In genomic region chr6:126483264-126483867, GRCm38 (mm10) we compare ENCODE assay signal across 18 mouse cellular contexts. TPM values are rescaled to one million over a fixed set of nuclear protein-coding genes. Genes with fewer than 3 reads are reported as not detected.
DNase-seq lines count a peak whose midpoint lies in the region; ATAC-seq and TF ChIP-seq lines count a peak whose summit lies in the region.
"Had no signal": no experiment of that assay in that cellular context is flagged by ENCODE, and none has a peak within 500 bp of the region (broad histone marks: within the 10 kb centered on the region; RNA-seq: fewer than 3 reads in every experiment).

No protein-coding gene starts in this region.

- no peaks in the 10 kb centered on the region for H3K27me3 ChIP-seq in lung, postnatal 0 days (replicated peaks; ENCODE audit: insufficient read depth, low read length)
- no peaks in the 10 kb centered on the region for H3K27me3 ChIP-seq in myocyte (ENCODE audit: control insufficient read depth, insufficient read depth, insufficient read length)
- H3K27me3 ChIP-seq: heart, embryonic 12.5 days; kidney, embryonic 15.5 days; lung, embryonic 15.5 days; stomach, embryonic 15.5 days had no signal

- peak; percentile 26; the same call in 1 of the 2 replicates for ATAC-seq in lung, postnatal 0 days
- no peak for ATAC-seq in CD4-positive, CD25-positive, alpha-beta regulatory T cell, adult 4 months

- TF ChIP-seq POLR2A in lung, adult 2 months (IDR thresholded peaks at IDR 0.05; ENCODE audit: borderline replicate concordance, extremely low read depth, low read depth, low read length), result no peak
- no peak for TF ChIP-seq POLR2A in myocyte (IDR thresholded peaks at IDR 0.05; ENCODE audit: insufficient read length, low read depth)

- WGBS in lung, postnatal 0 days, result 55% methylated on average over 11 of the region's 11 CpGs
- 59% methylated on average over 11 of the region's 11 CpGs for WGBS in lung, adult 2 months

- H3K79me2 ChIP-seq in myocyte (ENCODE audit: control insufficient read depth, insufficient read depth), result no peaks in the 10 kb centered on the region

- no peak for TF ChIP-seq EP300 in lung, postnatal 0 days (IDR thresholded peaks at IDR 0.05)

- peak; percentile 27 to 31 for DNase-seq in cerebellum, adult 18-20 months
- DNase-seq in cerebellum, adult 8-10 months, result no peak
- DNase-seq in lung, postnatal 0 days (ENCODE audit: low spot score), result no peak
- DNase-seq in lung, adult 2 months, result no peak
- DNase-seq in gastrocnemius, adult 8-10 months (ENCODE audit: low spot score in 2 of 2), result peak; percentile 61 to 67
- DNase-seq in retina, postnatal 1 day, result no peak
- DNase-seq: adrenal gland, postnatal 25 days; liver; thymus, postnatal 25 days had no signal

- no peaks in the 10 kb centered on the region for H3K36me3 ChIP-seq in lung, postnatal 0 days (ENCODE audit: insufficient read depth, low read length)
- no peaks in the 10 kb centered on the region for H3K36me3 ChIP-seq in myocyte (ENCODE audit: control insufficient read depth, insufficient read depth)
- H3K36me3 ChIP-seq: heart, embryonic 12.5 days; kidney, embryonic 15.5 days; lung, embryonic 15.5 days; midbrain, embryonic 12.5 days; stomach, embryonic 15.5 days had no signal

- H3K9me3 ChIP-seq in lung, postnatal 0 days (ENCODE audit: low read length), result no peaks in the 10 kb centered on the region
- H3K9me3 ChIP-seq: heart, embryonic 12.5 days; kidney, embryonic 15.5 days; lung, embryonic 15.5 days; midbrain, embryonic 12.5 days; stomach, embryonic 15.5 days had no signal

- H3K4me2 ChIP-seq in lung, postnatal 0 days (replicated peaks; ENCODE audit: low read depth, low read length), result no peak overlapping the region
- H3K4me2 ChIP-seq in myocyte (ENCODE audit: low read depth), result no peak overlapping the region
- H3K4me2 ChIP-seq: heart, embryonic 12.5 days; kidney, embryonic 15.5 days; lung, embryonic 15.5 days; midbrain, embryonic 12.5 days; stomach, embryonic 15.5 days had no signal

- no peak overlapping the region for H3ac ChIP-seq in myocyte (ENCODE audit: control insufficient read depth, insufficient read length)

- no peak for TF ChIP-seq CTCF in lung, postnatal 0 days (IDR thresholded peaks at IDR 0.05)
- no peak for TF ChIP-seq CTCF in lung, adult 2 months (IDR thresholded peaks at IDR 0.05; ENCODE audit: insufficient read depth, low read length)

- H3K9ac ChIP-seq in lung, postnatal 0 days (replicated peaks; ENCODE audit: low read depth), result no peak overlapping the region
- H3K9ac ChIP-seq: heart, embryonic 12.5 days; kidney, embryonic 15.5 days; lung, embryonic 15.5 days; midbrain, embryonic 12.5 days; stomach, embryonic 15.5 days had no signal

- no peak overlapping the region for H3K4me3 ChIP-seq in lung, postnatal 0 days (ENCODE audit: low read depth, low read length)
- H3K4me3 ChIP-seq in lung, adult 2 months (replicated peaks; ENCODE audit: extremely low read depth, low read depth, low read length), result no peak overlapping the region
- no peak overlapping the region for H3K4me3 ChIP-seq in myocyte
- H3K4me3 ChIP-seq: heart, embryonic 12.5 days; kidney, embryonic 15.5 days; layer of hippocampus, adult 2 months; lung, embryonic 15.5 days; midbrain, embryonic 12.5 days; stomach, embryonic 15.5 days had no signal

- no peaks in the 10 kb centered on the region for H3K4me1 ChIP-seq in lung, postnatal 0 days (ENCODE audit: insufficient read depth, low read depth, low read length)
- no peaks in the 10 kb centered on the region for H3K4me1 ChIP-seq in lung, adult 2 months (ENCODE audit: control insufficient read depth, insufficient read depth, low read length)
- H3K4me1 ChIP-seq: midbrain, embryonic 12.5 days; stomach, embryonic 15.5 days had no signal

- no peak overlapping the region for H3K27ac ChIP-seq in lung, postnatal 0 days (ENCODE audit: low read length)
- H3K27ac ChIP-seq: kidney, embryonic 15.5 days; layer of hippocampus, adult 2 months; lung, embryonic 15.5 days; midbrain, embryonic 12.5 days; stomach, embryonic 15.5 days had no signal

TF ChIP-seq in myocyte, 11 proteins besides CTCF, POLR2A, EP300 and RAD21:
- TF ChIP-seq SRF (IDR thresholded peaks at IDR 0.05; ENCODE audit: control insufficient read depth, insufficient read length, low read depth) (no peak), POLR2AphosphoS2 (IDR thresholded peaks at IDR 0.05; ENCODE audit: insufficient read length, low read depth) (no peak), USF1 (IDR thresholded peaks at IDR 0.05; ENCODE audit: low read depth) (no peak), MYOG (IDR thresholded peaks at IDR 0.05; ENCODE audit: control insufficient read depth in 1 of 3, insufficient read depth in 1 of 3, insufficient read length in 2 of 3, low read depth in 2 of 3) (peak; percentile 54 to 86 (median 67)), CEBPB (IDR thresholded peaks at IDR 0.05; ENCODE audit: insufficient read depth, poor library complexity, severe bottlenecking) (peak; percentile 80), TCF3 (IDR thresholded peaks at IDR 0.05; ENCODE audit: insufficient read length, low read depth) (peak; percentile 69), TCF12 (IDR thresholded peaks at IDR 0.05; ENCODE audit: insufficient read depth, poor library complexity, severe bottlenecking) (peak; percentile 64), MAX (IDR thresholded peaks at IDR 0.05; ENCODE audit: low read depth) (no peak), MYOD1 (IDR thresholded peaks at IDR 0.05; ENCODE audit: control insufficient read depth in 1 of 3, insufficient read length in 2 of 3, low read depth in 2 of 3) (peak; percentile 12 to 90 (median 80)), REST (IDR thresholded peaks at IDR 0.05; ENCODE audit: insufficient read depth, insufficient read length) (no peak), E2F4 (IDR thresholded peaks at IDR 0.05; ENCODE audit: insufficient read depth) (no peak)

RNA-seq across cellular contexts. Expression of gene Kcna5, which starts 51.8 kb away (rescaled TPM):
- polyA plus RNA-seq in lung, postnatal 0 days (2015; fragmentation: Nextera tagmentation; extraction: Ambion mirVana), result 1.5 TPM in 2 replicates
- polyA plus RNA-seq in lung, adult 2 months (2012; rRNA removed), result 1.1 and 1.4 TPM in 2 replicates
- 1 to 10 TPM; 3.3 to 3.9 (median 3.5) TPM for total RNA-seq in gastrocnemius, adult 8-10 months (2022)
- polyA plus RNA-seq in myocyte (2012; fragmentation: generic; extraction: Trizol), result not detected
- not detected for polyA plus RNA-seq in CD4-positive, CD25-positive, alpha-beta regulatory T cell, adult 4 months (2017; shearing (Covaris generic))
- total RNA-seq: ES-E14 had no signal

Comparison
In these comparisons a context has a peak if more than half of its experiments do, and no peak if none do; other contexts are left out.
1. DNase-seq: peak in cerebellum, adult 18-20 months (2 of 2) and gastrocnemius, adult 8-10 months (2 of 2); none in cerebellum, adult 8-10 months (single experiment), lung, postnatal 0 days (single experiment), lung, adult 2 months (single experiment) and retina, postnatal 1 day (single experiment).